Mouse (Mus musculus) cerebellum, adult 2 months (tissue): ENCODE data around the gene Letmd1.

Source experiments
- CTCF ChIP-seq: fragments of 200-500 bp; IDR thresholded peaks from 2 replicates; pipeline ENCODE4 v1.5.1; 2011; ENCODE audit warnings: low read depth, mild to moderate bottlenecking, control low read depth, low read length, moderate library complexity, borderline replicate concordance; ENCODE audit not compliant: insufficient read depth
- POLR2A ChIP-seq: fragments of 200-500 bp; IDR thresholded peaks from 2 replicates; pipeline ENCODE4 v1.6.1; 2011; ENCODE audit warnings: low read length, control low read depth, borderline replicate concordance; ENCODE audit not compliant: insufficient read depth

- TF ChIP-seq POLR2A (no peak), CTCF (no peak)
Observed at GRCm38 (mm10) chr15:100446887-100447286, 21.9 kb upstream of the Letmd1 start.
